Mouse (Mus musculus) lung, embryonic 15.5 days (tissue): ENCODE data around the gene Coa7. TPM values are rescaled to one million over a fixed set of nuclear protein-coding genes. Genes with fewer than 3 reads are reported as not detected.

Source experiments
- ATAC-seq: fragments of 200-750 bp; cut with Nextera tagmentation; 2 replicates; pipeline ENCODE4 v1.8.0; 2017; ENCODE audit warnings: moderate number of reproducible peaks, borderline replicate concordance; ENCODE audit not compliant: low FRiP score, low TSS enrichment; ENCODE audit errors: extremely low read depth
- H3K27ac ChIP-seq: fragments of 300-500 bp; sonication (generic); 2 replicates; pipeline ENCODE4 v1.5.1; 2015; ENCODE audit warnings: moderate library complexity, mild to moderate bottlenecking, inconsistent platforms
- H3K27me3 ChIP-seq: fragments of 300-500 bp; sonication (generic); 2 replicates; pipeline ENCODE4 v1.6.1; 2015; ENCODE audit warnings: inconsistent platforms
- H3K36me3 ChIP-seq: fragments of 300-500 bp; sonication (generic); 2 replicates; pipeline ENCODE4 v1.6.1; 2015; ENCODE audit warnings: inconsistent platforms
- H3K4me1 ChIP-seq: fragments of 300-500 bp; sonication (generic); 2 replicates; pipeline ENCODE4 v1.6.1; 2015; ENCODE audit warnings: inconsistent platforms
- H3K4me2 ChIP-seq: fragments of 300-500 bp; sonication (generic); 2 replicates; pipeline ENCODE4 v1.6.1; 2015; ENCODE audit warnings: inconsistent platforms, mild to moderate bottlenecking, moderate library complexity
- H3K4me3 ChIP-seq: fragments of 300-500 bp; sonication (generic); 2 replicates; pipeline ENCODE4 v1.5.1; 2015; ENCODE audit warnings: mild to moderate bottlenecking, inconsistent platforms
- H3K9ac ChIP-seq: fragments of 300-500 bp; sonication (generic); 2 replicates; pipeline ENCODE4 v1.6.1; 2015; ENCODE audit warnings: inconsistent platforms
- H3K9me3 ChIP-seq: fragments of 300-500 bp; sonication (generic); 2 replicates; pipeline ENCODE4 v1.6.1; 2016; ENCODE audit warnings: inconsistent platforms
- WGBS: fragments of 180-500 bp; shearing (Covaris S2); methylation state at CpG from one replicate; pipeline ENCODE4 v1.1.7; 2015; 5-methylcytosine and 5-hydroxymethylcytosine counted together
- polyA plus RNA-seq: library from polyadenylated mRNA; unstranded; fragments of >200 nt; fragmentation: Nextera tagmentation; extraction: Ambion mirVana; gene quantifications from 2 replicates; pipeline ENCODE4 v1.2.1, GENCODE M21; 2015

The Coa7 gene
- polyA plus RNA-seq, 1 experiment from 2014 or later, result 45.2 TPM

- Histone ChIP-seq H3K4me2 (no peak overlapping the region), H3K4me3 (no peak overlapping the region), H3K27me3 (peaks cover 13% of the 10 kb centered on the region), H3K9ac (no peak overlapping the region), H3K9me3 (no peaks in the 10 kb centered on the region), H3K4me1 (peaks cover 8% of the 10 kb centered on the region), H3K36me3 (no peaks in the 10 kb centered on the region), H3K27ac (no peak overlapping the region)
- no peak for ATAC-seq
- 79% methylated on average over 3 of the region's 3 CpGs for WGBS
Observed at GRCm38 (mm10) chr4:108388741-108389140, 60.8 kb downstream of the Coa7 start.

- 63% methylated on average over 5 of the region's 5 CpGs for WGBS
- Histone ChIP-seq H3K9ac (no peak overlapping the region), H3K4me2 (no peak overlapping the region), H3K27ac (no peak overlapping the region), H3K4me3 (no peak overlapping the region), H3K9me3 (no peaks in the 10 kb centered on the region), H3K27me3 (no peaks in the 10 kb centered on the region), H3K36me3 (no peaks in the 10 kb centered on the region), H3K4me1 (peaks cover 8% of the 10 kb centered on the region)
- no peak for ATAC-seq
Observed at GRCm38 (mm10) chr4:108391124-108391523, 63.2 kb downstream of the Coa7 start.

Other genes with a start within 250 kb of the Coa7 start
- 1.1 and 1.3 TPM in 2 replicates for gene Podn, start 231.7 kb upstream of the Coa7 start, polyA plus RNA-seq
- 302 and 311 TPM in 2 replicates for gene Scp2, start 183.1 kb upstream of the Coa7 start, polyA plus RNA-seq
- 46.1 and 46.7 TPM in 2 replicates for gene Echdc2, start 162.7 kb upstream of the Coa7 start, polyA plus RNA-seq
- gene Zyg11a, start 110.1 kb upstream of the Coa7 start, polyA plus RNA-seq, result 0.06 and 0.11 TPM in 2 replicates
- gene Zyg11b, start 27.0 kb upstream of the Coa7 start, polyA plus RNA-seq, result 9.5 and 9.9 TPM in 2 replicates
- 0.36 and 0.88 TPM in 2 replicates for gene Shisal2a, start 55.2 kb downstream of the Coa7 start, polyA plus RNA-seq
- 86.3 and 88.2 TPM in 2 replicates for gene Gpx7, start 78.8 kb downstream of the Coa7 start, polyA plus RNA-seq
- gene Tut4, start 131.3 kb downstream of the Coa7 start, polyA plus RNA-seq, result 60.1 and 60.7 TPM in 2 replicates